Mouse (Mus musculus) kidney, postnatal 0 days (tissue): ENCODE data around the gene Gm11077. TPM values are rescaled to one million over a fixed set of nuclear protein-coding genes. Genes with fewer than 3 reads are reported as not detected.
A peak's percentile ranks its signal among the peaks of the same experiment; 100 is the strongest.

ENCODE experiments used
- ATAC-seq: fragments of 200-750 bp; cut with Nextera tagmentation; replicated peaks from 2 replicates; pipeline ENCODE4 v1.8.0; 2017; ENCODE audit warnings: low read depth, moderate number of reproducible peaks, moderate TSS enrichment, moderate library complexity; ENCODE audit not compliant: low FRiP score
- DNase-seq: peaks from one replicate; pipeline ENCODE4 v3.0.0-alpha.2; 2016; ENCODE audit warnings: low spot score
- H3K27ac ChIP-seq: fragments of 300-500 bp; sonication (generic); 2 replicates; pipeline ENCODE4 v1.5.1; 2014; ENCODE audit warnings: mild to moderate bottlenecking
- H3K27me3 ChIP-seq: fragments of 300-500 bp; sonication (generic); 2 replicates; pipeline ENCODE4 v1.6.1; 2014; ENCODE audit warnings: low read length, mixed read lengths; ENCODE audit not compliant: insufficient read depth
- H3K36me3 ChIP-seq: fragments of 300-500 bp; sonication (generic); 2 replicates; pipeline ENCODE4 v1.6.1; 2014; ENCODE audit warnings: low read length, mixed read lengths; ENCODE audit not compliant: insufficient read depth
- H3K4me1 ChIP-seq: fragments of 300-500 bp; sonication (generic); replicated peaks from 2 replicates; pipeline ENCODE4 v1.6.1; 2014; ENCODE audit warnings: antibody characterized with exemption, low read length, mixed read lengths; ENCODE audit not compliant: insufficient read depth
- H3K4me2 ChIP-seq: fragments of 300-500 bp; sonication (generic); 2 replicates; pipeline ENCODE4 v1.6.1; 2014; ENCODE audit warnings: mild to moderate bottlenecking, low read length, moderate library complexity, mixed read lengths
- H3K4me3 ChIP-seq: fragments of 300-500 bp; sonication (generic); replicated peaks from 2 replicates; pipeline ENCODE4 v1.5.1; 2014; ENCODE audit warnings: low read depth, low read length
- H3K9ac ChIP-seq: fragments of 300-500 bp; sonication (generic); 2 replicates; pipeline ENCODE4 v1.6.1; 2014; ENCODE audit warnings: low read depth, low read length
- H3K9me3 ChIP-seq: fragments of 300-500 bp; sonication (generic); replicated peaks from 2 replicates; pipeline ENCODE4 v1.6.1; 2016; ENCODE audit warnings: low read length, inconsistent platforms, mixed read lengths
- CTCF ChIP-seq: IDR thresholded peaks from 2 replicates; pipeline ENCODE4 v1.5.1; 2016; ENCODE audit warnings: antibody characterized with exemption, low read depth, mild to moderate bottlenecking, moderate library complexity
- WGBS: fragments of 180-500 bp; shearing (Covaris S2); extraction: QIAGEN DNeasy Blood & Tissue Kit; methylation state at CpG from one replicate; pipeline ENCODE4 v1.1.7; 2014; 5-methylcytosine and 5-hydroxymethylcytosine counted together
- polyA plus RNA-seq: library from polyadenylated mRNA; unstranded; fragments of >200 nt; fragmentation: Nextera tagmentation; extraction: Ambion mirVana; gene quantifications from 2 replicates; pipeline ENCODE4 v1.2.1, GENCODE M21; 2015

Gm11077 gene
- polyA plus RNA-seq = not detected in 2 replicates

DNA sequence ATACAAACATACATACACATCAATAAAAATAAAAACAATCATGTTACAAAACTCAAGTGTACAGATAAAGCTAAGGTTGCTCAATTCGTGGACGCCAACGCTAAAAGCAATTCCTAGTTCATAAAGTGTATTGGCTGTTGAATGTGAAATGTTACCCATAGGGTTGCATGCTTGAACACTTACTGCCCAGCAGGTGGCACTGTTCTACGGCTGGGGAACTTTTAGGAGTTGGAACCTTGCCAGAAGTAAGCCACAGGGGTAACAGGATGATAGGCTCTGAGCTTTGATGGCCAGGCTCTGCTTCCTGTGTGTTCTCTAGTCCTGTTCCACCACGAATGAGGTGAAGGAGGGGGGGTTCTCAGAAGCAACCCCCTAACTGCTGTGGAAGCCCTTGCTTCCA is at the start of gene Gm11077:
Gm11077 (plus strand) TSS at position 13 of the 400 bp plus-strand sequence.
- Histone ChIP-seq H3K4me2 (no peak within 1 kb of the TSS), H3K27ac (no peak within 1 kb of the TSS), H3K4me1 (no peaks in the 10 kb centered on the region), H3K27me3 (no peaks in the 10 kb centered on the region), H3K9ac (no peak within 1 kb of the TSS), H3K9me3 (no peaks in the 10 kb centered on the region), H3K4me3 (no peak within 1 kb of the TSS), H3K36me3 (no peaks in the 10 kb centered on the region)
- ATAC-seq (no peak), DNase-seq (no peak)
- WGBS = 93% methylated on average over 5 of the region's 5 CpGs
- peak; percentile 49 for TF ChIP-seq CTCF

DNA sequence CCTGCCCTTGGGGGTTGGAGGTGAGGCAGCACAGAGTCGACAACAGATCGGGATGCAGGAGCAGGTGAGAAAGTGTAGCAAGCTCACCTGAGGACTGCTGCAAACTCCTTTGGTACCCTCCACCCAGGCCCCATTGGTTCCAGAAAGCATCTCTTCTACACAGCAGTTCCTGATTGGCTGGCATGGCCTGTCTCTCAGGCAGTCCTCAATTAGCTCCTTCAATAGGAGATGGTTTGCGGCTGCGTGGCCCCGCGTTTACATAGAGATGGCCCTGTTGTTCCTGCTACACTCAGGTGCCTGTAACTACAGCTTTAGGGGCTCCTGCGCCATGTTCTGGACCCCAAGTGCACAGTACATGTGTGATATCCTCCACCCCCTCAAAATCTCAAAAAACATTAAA is 48.4 kb upstream of the Gm11077 start:
- ATAC-seq = no peak
- Histone ChIP-seq H3K4me3 (no peak overlapping the region), H3K4me1 (peaks cover 9% of the 10 kb centered on the region), H3K27ac (no peak overlapping the region), H3K27me3 (no peaks in the 10 kb centered on the region), H3K9me3 (no peaks in the 10 kb centered on the region), H3K36me3 (no peaks in the 10 kb centered on the region), H3K9ac (no peak overlapping the region), H3K4me2 (no peak overlapping the region)
- 72% methylated on average over 7 of the region's 7 CpGs for WGBS
- TF ChIP-seq CTCF = no peak
- DNase-seq = no peak

DNA sequence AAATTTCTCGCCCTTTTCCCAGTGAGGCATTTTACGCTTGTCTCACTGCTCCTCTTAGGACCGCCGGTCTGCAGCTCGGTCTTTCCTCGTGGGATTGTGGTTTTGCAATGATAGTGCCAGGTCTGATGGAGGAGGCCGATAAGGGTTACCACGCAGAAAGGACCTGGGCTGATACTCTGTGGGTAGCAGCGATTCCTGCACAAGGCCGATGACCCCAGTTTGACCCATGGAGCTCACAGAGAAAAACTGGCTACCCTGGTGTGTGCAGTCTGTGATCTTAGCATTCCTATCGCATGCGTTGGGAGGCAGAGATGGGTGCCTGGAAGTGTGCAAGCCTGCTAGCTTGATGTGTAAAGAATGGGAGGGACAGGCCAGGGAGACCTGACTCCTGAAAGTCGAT is 46.3 kb upstream of the Gm11077 start:
- Histone ChIP-seq H3K36me3 (no peaks in the 10 kb centered on the region), H3K4me3 (no peak overlapping the region), H3K4me1 (peaks cover 9% of the 10 kb centered on the region; the same call in 1 of the 2 replicates), H3K27ac (no peak overlapping the region), H3K9ac (no peak overlapping the region), H3K4me2 (no peak overlapping the region), H3K9me3 (no peaks in the 10 kb centered on the region), H3K27me3 (no peaks in the 10 kb centered on the region)
- DNase-seq (no peak), ATAC-seq (no peak)
- 44% methylated on average over 13 of the region's 13 CpGs for WGBS
- TF ChIP-seq CTCF = no peak

DNA sequence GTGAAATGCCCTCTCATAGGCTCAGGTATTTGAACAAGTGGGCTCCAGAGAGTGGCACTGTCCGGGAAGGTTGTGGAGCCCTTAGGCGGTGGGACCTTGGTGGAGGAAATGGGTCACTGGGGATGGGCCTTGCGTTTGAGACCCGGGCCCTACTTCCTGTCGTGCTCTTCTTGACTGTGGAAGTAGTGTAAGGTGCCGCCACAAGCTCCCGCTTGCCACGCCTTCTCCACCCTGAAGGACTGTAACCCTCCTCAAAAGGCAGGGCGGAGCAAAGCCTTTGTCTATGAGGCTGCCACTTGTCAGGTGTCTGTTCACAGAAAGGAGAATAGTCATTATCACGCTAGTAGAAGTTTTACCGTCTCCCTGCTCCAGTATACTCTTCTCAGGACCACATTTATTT is 44.7 kb upstream of the Gm11077 start:
- Histone ChIP-seq H3K4me1 (no peaks in the 10 kb centered on the region; the same call in 1 of the 2 replicates), H3K27me3 (no peaks in the 10 kb centered on the region)
- no peak for TF ChIP-seq CTCF

DNA sequence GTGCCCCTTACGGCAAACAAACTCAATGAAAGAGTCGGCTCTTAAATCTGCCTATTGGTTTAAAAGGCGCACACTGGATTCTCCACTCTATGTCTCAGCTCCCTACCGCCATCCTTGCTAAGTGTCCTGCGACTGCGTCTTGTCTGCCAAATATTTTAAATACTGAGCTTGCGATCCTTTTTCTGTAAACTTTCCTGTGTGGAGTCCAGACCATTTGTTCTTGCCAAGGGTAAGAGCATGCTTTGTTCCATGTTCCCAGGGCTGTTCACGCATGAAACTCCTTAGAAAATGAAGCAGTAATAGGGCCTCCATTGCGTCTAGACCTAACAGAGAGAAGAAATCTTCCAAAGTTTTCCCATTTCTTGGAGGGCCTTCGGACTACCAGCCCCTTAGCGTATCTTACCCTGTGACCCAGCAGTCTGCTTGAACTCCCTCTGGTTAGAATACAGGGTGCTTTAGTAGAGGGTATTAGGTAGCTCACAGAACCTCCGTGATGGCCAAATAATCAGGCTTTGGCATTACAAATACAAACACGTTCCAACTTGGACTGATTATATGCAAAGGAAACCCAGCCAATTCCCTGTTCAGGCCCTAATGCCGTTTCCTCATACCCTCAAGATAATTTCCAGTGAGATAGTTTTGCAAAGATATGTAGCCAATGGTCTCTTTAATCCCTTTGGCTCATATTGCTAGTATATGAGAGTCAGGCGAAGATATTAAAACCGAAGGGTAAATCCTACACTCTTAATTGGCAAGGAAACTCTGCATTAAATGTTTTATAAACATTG is 39.3 kb upstream of the Gm11077 start:
- Histone ChIP-seq H3K27ac (peak overlapping the region; percentile 42; the same call in 1 of the 2 replicates), H3K27me3 (no peaks in the 10 kb centered on the region), H3K9me3 (no peaks in the 10 kb centered on the region), H3K9ac (no peak overlapping the region), H3K36me3 (no peaks in the 10 kb centered on the region), H3K4me3 (no peak overlapping the region), H3K4me1 (no peaks in the 10 kb centered on the region; the same call in 1 of the 2 replicates), H3K4me2 (no peak overlapping the region)
- DNase-seq = no peak
- no peak for ATAC-seq
- 84% methylated on average over 16 of the region's 16 CpGs for WGBS
- TF ChIP-seq CTCF = no peak

More for the DNA sequence above, 44.7 kb upstream of the Gm11077 start:
- Histone ChIP-seq H3K9me3 (no peaks in the 10 kb centered on the region), H3K4me2 (no peak overlapping the region), H3K27ac (no peak overlapping the region), H3K4me3 (no peak overlapping the region), H3K9ac (no peak overlapping the region), H3K36me3 (no peaks in the 10 kb centered on the region)
- DNase-seq (no peak), ATAC-seq (no peak)
- WGBS = 87% methylated on average over 11 of the region's 11 CpGs

DNA sequence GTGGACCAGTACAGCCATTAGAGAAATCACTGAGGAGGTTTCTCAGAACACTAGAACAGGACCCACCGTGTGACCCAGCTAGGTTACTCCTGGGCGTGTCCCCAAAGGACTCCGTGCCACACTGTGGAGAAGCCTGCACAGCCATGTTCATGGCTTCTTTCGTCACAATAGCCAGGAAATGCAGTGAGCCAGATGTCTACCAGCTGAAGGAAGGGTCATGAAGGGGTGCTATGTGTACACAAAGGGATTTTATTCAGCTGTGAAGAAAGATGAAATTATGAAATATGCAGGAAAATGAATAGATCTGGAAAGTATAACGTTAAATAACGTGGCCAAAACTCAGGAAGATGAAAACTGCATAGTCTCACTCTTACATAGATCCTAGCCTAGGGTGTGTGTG is 36.9 kb upstream of the Gm11077 start:
- Histone ChIP-seq H3K4me1 (no peaks in the 10 kb centered on the region; the same call in 1 of the 2 replicates), H3K27ac (no peak overlapping the region), H3K9me3 (no peaks in the 10 kb centered on the region), H3K27me3 (no peaks in the 10 kb centered on the region), H3K9ac (no peak overlapping the region), H3K4me3 (no peak overlapping the region), H3K36me3 (no peaks in the 10 kb centered on the region), H3K4me2 (no peak overlapping the region)
- TF ChIP-seq CTCF = no peak
- DNase-seq = no peak
- 83% methylated on average over 6 of the region's 6 CpGs for WGBS
- ATAC-seq = no peak
